Mouse (Mus musculus): ENCODE results near the gene Nanos3. TPM values are rescaled to one million over a fixed set of nuclear protein-coding genes. Genes with fewer than 3 reads are reported as not detected.
A peak's percentile ranks its signal among the peaks of the same experiment; 100 is the strongest.

Gene Nanos3
- polyA plus RNA-seq, 1 experiment from 2014 or later: 1.3 TPM

- H3K4me3 ChIP-seq (replicated peaks; ENCODE audit: low read length): peak overlapping the region; percentile 90
- 9% methylated on average over 34 of the region's 34 CpGs for whole genome bisulfite sequencing
- peak; percentile 39 for ATAC-seq (ENCODE audit: insufficient read depth, low FRiP score)
Measured at GRCm38 (mm10) chr8:84202938-84203917, 18.2 kb upstream of the Nanos3 start.

GRCm38 (mm10) chr8:84202466-84202865, 17.4 kb upstream of the Nanos3 start:
- H3K4me1 ChIP-seq (ENCODE audit: control insufficient read depth, insufficient read depth, low read length): peaks cover 62% of the 10 kb centered on the region
- WGBS: 58% methylated on average over 9 of the region's 9 CpGs
- peak overlapping the region; percentile 90 for H3K4me3 ChIP-seq (replicated peaks; ENCODE audit: low read length)
- peak overlapping the region; percentile 85 for H3K9ac ChIP-seq (ENCODE audit: low read length)
- H3K36me3 ChIP-seq (ENCODE audit: control insufficient read depth, insufficient read depth, low read length): peaks cover 5% of the 10 kb centered on the region; the same call in 1 of the 2 replicates
- H3K4me2 ChIP-seq (ENCODE audit: low read depth, low read length): peak overlapping the region; percentile 94
- no peak for ATAC-seq (ENCODE audit: insufficient read depth, low FRiP score)
- H3K27me3 ChIP-seq (ENCODE audit: control insufficient read depth, insufficient read depth, low read length): no peaks in the 10 kb centered on the region
- no peaks in the 10 kb centered on the region for H3K9me3 ChIP-seq (replicated peaks; ENCODE audit: control insufficient read depth, low read length)
- peak overlapping the region; percentile 98 for H3K27ac ChIP-seq (ENCODE audit: low read length)

More at GRCm38 (mm10) chr8:84202938-84203917, 18.2 kb upstream of the Nanos3 start:
- H3K27ac ChIP-seq (ENCODE audit: low read length): peak overlapping the region; percentile 98
- H3K9me3 ChIP-seq (replicated peaks; ENCODE audit: control insufficient read depth, low read length): no peaks in the 10 kb centered on the region
- peak overlapping the region; percentile 85 for H3K9ac ChIP-seq (ENCODE audit: low read length)
- H3K4me2 ChIP-seq (ENCODE audit: low read depth, low read length): peak overlapping the region; percentile 94
- H3K4me1 ChIP-seq (ENCODE audit: control insufficient read depth, insufficient read depth, low read length): peaks cover 62% of the 10 kb centered on the region
- peaks cover 5% of the 10 kb centered on the region; the same call in 1 of the 2 replicates for H3K36me3 ChIP-seq (ENCODE audit: control insufficient read depth, insufficient read depth, low read length)
- no peaks in the 10 kb centered on the region for H3K27me3 ChIP-seq (ENCODE audit: control insufficient read depth, insufficient read depth, low read length)

- Histone ChIP-seq H3K36me3 (ENCODE audit: control insufficient read depth, insufficient read depth, low read length) (peaks cover 2% of the 10 kb centered on the region; the same call in 1 of the 2 replicates), H3K27me3 (ENCODE audit: control insufficient read depth, insufficient read depth, low read length) (no peaks in the 10 kb centered on the region), H3K27ac (ENCODE audit: low read length) (peak overlapping the region; percentile 98), H3K9me3 (replicated peaks; ENCODE audit: control insufficient read depth, low read length) (no peaks in the 10 kb centered on the region), H3K4me3 (replicated peaks; ENCODE audit: low read length) (peak overlapping the region; percentile 90), H3K4me1 (ENCODE audit: control insufficient read depth, insufficient read depth, low read length) (peaks cover 60% of the 10 kb centered on the region), H3K9ac (ENCODE audit: low read length) (peak overlapping the region; percentile 85), H3K4me2 (ENCODE audit: low read depth, low read length) (peak overlapping the region; percentile 94)
- ATAC-seq (ENCODE audit: insufficient read depth, low FRiP score): no peak; the same call in 1 of the 2 replicates
- 38% methylated on average over 15 of the region's 15 CpGs for WGBS
Measured at GRCm38 (mm10) chr8:84201545-84202245, 16.7 kb upstream of the Nanos3 start.

- peak; percentile 48 for ATAC-seq (ENCODE audit: insufficient read depth, low FRiP score)
- H3K36me3 ChIP-seq (ENCODE audit: control insufficient read depth, insufficient read depth, low read length): no peaks in the 10 kb centered on the region; the same call in 1 of the 2 replicates
- H3K27me3 ChIP-seq (ENCODE audit: control insufficient read depth, insufficient read depth, low read length): no peaks in the 10 kb centered on the region
- peaks cover 60% of the 10 kb centered on the region for H3K4me1 ChIP-seq (ENCODE audit: control insufficient read depth, insufficient read depth, low read length)
- peak overlapping the region; percentile 85 for H3K9ac ChIP-seq (ENCODE audit: low read length)
- peak overlapping the region; percentile 98 for H3K27ac ChIP-seq (ENCODE audit: low read length)
- 3% methylated on average over 55 of the region's 70 CpGs for WGBS
- peak overlapping the region; percentile 90 for H3K4me3 ChIP-seq (replicated peaks; ENCODE audit: low read length)
- peak overlapping the region; percentile 94 for H3K4me2 ChIP-seq (ENCODE audit: low read depth, low read length)
- H3K9me3 ChIP-seq (replicated peaks; ENCODE audit: control insufficient read depth, low read length): no peaks in the 10 kb centered on the region
Measured at GRCm38 (mm10) chr8:84200652-84201544, 15.9 kb upstream of the Nanos3 start.

GRCm38 (mm10) chr8:84200126-84200555, 15.1 kb upstream of the Nanos3 start:
- Histone ChIP-seq H3K27me3 (ENCODE audit: control insufficient read depth, insufficient read depth, low read length) (no peaks in the 10 kb centered on the region), H3K9me3 (replicated peaks; ENCODE audit: control insufficient read depth, low read length) (no peaks in the 10 kb centered on the region), H3K4me3 (replicated peaks; ENCODE audit: low read length) (peak overlapping the region; percentile 90), H3K4me1 (ENCODE audit: control insufficient read depth, insufficient read depth, low read length) (peaks cover 60% of the 10 kb centered on the region), H3K27ac (ENCODE audit: low read length) (peak overlapping the region; percentile 98), H3K4me2 (ENCODE audit: low read depth, low read length) (peak overlapping the region; percentile 94), H3K36me3 (ENCODE audit: control insufficient read depth, insufficient read depth, low read length) (no peaks in the 10 kb centered on the region; the same call in 1 of the 2 replicates), H3K9ac (ENCODE audit: low read length) (peak overlapping the region; percentile 85)
- 24% methylated on average over 8 of the region's 8 CpGs for WGBS
- ATAC-seq (ENCODE audit: insufficient read depth, low FRiP score): no peak

GRCm38 (mm10) chr8:84199348-84200125, 14.5 kb upstream of the Nanos3 start:
- H3K36me3 ChIP-seq (ENCODE audit: control insufficient read depth, insufficient read depth, low read length): no peaks in the 10 kb centered on the region; the same call in 1 of the 2 replicates
- peak overlapping the region; percentile 98 for H3K27ac ChIP-seq (ENCODE audit: low read length)
- H3K4me2 ChIP-seq (ENCODE audit: low read depth, low read length): peak overlapping the region; percentile 94
- no peak for ATAC-seq (ENCODE audit: insufficient read depth, low FRiP score)
- no peaks in the 10 kb centered on the region for H3K27me3 ChIP-seq (ENCODE audit: control insufficient read depth, insufficient read depth, low read length)
- H3K9me3 ChIP-seq (replicated peaks; ENCODE audit: control insufficient read depth, low read length): no peaks in the 10 kb centered on the region
- H3K4me3 ChIP-seq (replicated peaks; ENCODE audit: low read length): no peak overlapping the region
- 37% methylated on average over 11 of the region's 11 CpGs for WGBS
- peak overlapping the region; percentile 85 for H3K9ac ChIP-seq (ENCODE audit: low read length)
- H3K4me1 ChIP-seq (ENCODE audit: control insufficient read depth, insufficient read depth, low read length): peaks cover 57% of the 10 kb centered on the region

GRCm38 (mm10) chr8:84198871-84199270, 13.9 kb upstream of the Nanos3 start:
- Histone ChIP-seq H3K36me3 (ENCODE audit: control insufficient read depth, insufficient read depth, low read length) (no peaks in the 10 kb centered on the region), H3K27ac (ENCODE audit: low read length) (peak overlapping the region; percentile 98), H3K4me1 (ENCODE audit: control insufficient read depth, insufficient read depth, low read length) (peaks cover 50% of the 10 kb centered on the region), H3K27me3 (ENCODE audit: control insufficient read depth, insufficient read depth, low read length) (no peaks in the 10 kb centered on the region), H3K4me2 (ENCODE audit: low read depth, low read length) (peak overlapping the region; percentile 79; the same call in 1 of the 2 replicates), H3K4me3 (replicated peaks; ENCODE audit: low read length) (no peak overlapping the region), H3K9ac (ENCODE audit: low read length) (peak overlapping the region; percentile 74), H3K9me3 (replicated peaks; ENCODE audit: control insufficient read depth, low read length) (no peaks in the 10 kb centered on the region)
- 26% methylated on average over 4 of the region's 4 CpGs for WGBS
- no peak for ATAC-seq (ENCODE audit: insufficient read depth, low FRiP score)

All from stomach, embryonic 16.5 days (tissue).